Mouse (Mus musculus) liver, embryonic 14 days (tissue): ENCODE results near the gene Gm49333. TPM values are rescaled to one million over a fixed set of nuclear protein-coding genes. Genes with fewer than 3 reads are reported as not detected.

Experiments
- polyA plus RNA-seq: library from polyadenylated mRNA; depleted of rRNA; stranded (reverse); fragments of >200 nt; gene quantifications from 2 replicates; pipeline ENCODE4 v1.2.3, GENCODE M21; 2012; rRNA removed

Gm49333 gene
- 0.01 TPM in 1 of 2 replicates, not detected in the other for polyA plus RNA-seq

GRCm38 (mm10) chr16:20611357-20612227, at the start of gene Gm49333, which contains the start of the genes Eef1akmt4 and Alg3:
TSS of gene Gm49333 (plus strand) at chr16:20611610.
TSS of gene Eef1akmt4 (plus strand) at chr16:20611593.
TSS of gene Alg3 (minus strand) at chr16:20611735.

GRCm38 (mm10) chr16:20589366-20589938, 22.0 kb upstream of the Gm49333 start, which contains the start of gene Vwa5b2:
TSS of gene Vwa5b2 (plus strand) at chr16:20589471.

GRCm38 (mm10) chr16:20621191-20621990, 10.0 kb downstream of the Gm49333 start, which contains the start of gene Camk2n2:
TSS of gene Camk2n2 (minus strand) at chr16:20621287.

GRCm38 (mm10) chr16:20629731-20630634, 18.6 kb downstream of the Gm49333 start, which contains the start of gene Ece2:
TSS of gene Ece2 (plus strand) at chr16:20629828.

GRCm38 (mm10) chr16:20651076-20651946, 39.9 kb downstream of the Gm49333 start, which contains the start of gene Psmd2:
TSS of gene Psmd2 (plus strand) at chr16:20651652.

GRCm38 (mm10) chr16:20668013-20668412, 56.6 kb downstream of the Gm49333 start, which contains the start of gene Eif4g1:
TSS of gene Eif4g1 (plus strand) at chr16:20668313.

GRCm38 (mm10) chr16:20693111-20693701, 81.8 kb downstream of the Gm49333 start, which contains the start of gene Fam131a:
TSS of gene Fam131a (plus strand) at chr16:20693241.

Other genes starting within 250 kb of the Gm49333 start
- gene Abcc5, start 185.2 kb upstream of the Gm49333 start, polyA plus RNA-seq: 21.9 and 24.6 TPM in 2 replicates
- gene Eif2b5, start 112.8 kb upstream of the Gm49333 start, polyA plus RNA-seq: 23.8 and 28.6 TPM in 2 replicates
- gene Dvl3, start 94.6 kb upstream of the Gm49333 start, polyA plus RNA-seq: 7.1 and 7.5 TPM in 2 replicates
- 241 and 297 TPM in 2 replicates for gene Ap2m1, start 76.1 kb upstream of the Gm49333 start, polyA plus RNA-seq
- 14.6 and 15.9 TPM in 2 replicates for gene Abcf3, start 63.0 kb upstream of the Gm49333 start, polyA plus RNA-seq
- 0.19 and 0.21 TPM in 2 replicates for gene Vwa5b2, start 22.1 kb upstream of the Gm49333 start, polyA plus RNA-seq
- gene Eef1akmt4, start within 50 bp of the Gm49333 start, polyA plus RNA-seq: 9.0 and 11.2 TPM in 2 replicates
- gene Alg3, start 125 bp downstream of the Gm49333 start, polyA plus RNA-seq: 7.5 and 9.8 TPM in 2 replicates
- 0.23 and 0.29 TPM in 2 replicates for gene Camk2n2, start 9.7 kb downstream of the Gm49333 start, polyA plus RNA-seq
- gene Ece2, start 18.2 kb downstream of the Gm49333 start, polyA plus RNA-seq: 0.16 and 0.19 TPM in 2 replicates
- gene Psmd2, start 40.0 kb downstream of the Gm49333 start, polyA plus RNA-seq: 86.8 and 102 TPM in 2 replicates
- gene Eif4g1, start 56.7 kb downstream of the Gm49333 start, polyA plus RNA-seq: 98.6 and 104 TPM in 2 replicates
- gene Fam131a, start 81.6 kb downstream of the Gm49333 start, polyA plus RNA-seq: 1.0 and 1.1 TPM in 2 replicates
- 33.4 and 36.2 TPM in 2 replicates for gene Polr2h, start 106.1 kb downstream of the Gm49333 start, polyA plus RNA-seq
- 13.0 and 15.9 TPM in 2 replicates for gene Clcn2, start 106.1 kb downstream of the Gm49333 start, polyA plus RNA-seq
- gene Chrd, start 121.5 kb downstream of the Gm49333 start, polyA plus RNA-seq: 0.56 and 0.70 TPM in 2 replicates
- gene Thpo, start 122.9 kb downstream of the Gm49333 start, polyA plus RNA-seq: 1.9 and 2.4 TPM in 2 replicates